Mouse (Mus musculus): ENCODE results near the gene 9830107B12Rik.

DNA sequence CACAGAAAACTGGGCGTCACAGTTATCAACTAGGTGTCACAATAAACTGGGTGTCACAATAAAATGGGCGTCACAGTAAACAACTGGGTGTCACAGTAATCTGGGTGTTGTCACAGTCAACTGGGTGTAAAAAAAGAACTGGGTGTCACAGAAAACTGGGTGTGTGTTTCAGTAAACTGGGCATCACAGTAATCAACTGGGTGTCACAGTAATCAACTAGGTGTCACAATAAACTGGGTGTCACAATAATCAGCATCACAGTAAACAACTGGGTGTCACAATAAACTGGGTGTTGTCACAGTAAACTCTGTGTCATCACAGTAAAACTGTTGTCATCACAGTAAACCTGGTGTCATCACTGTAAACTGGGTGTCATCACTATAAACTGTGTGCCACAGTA is 46.3 kb upstream of the 9830107B12Rik start:
- TF ChIP-seq CTCF (conservative IDR thresholded peaks at IDR 0.05; ENCODE audit: low read length) (no peak), NANOG (IDR thresholded peaks at IDR 0.05; ENCODE audit: borderline replicate concordance, low read length) (no peak), POU5F1 (IDR thresholded peaks at IDR 0.05; ENCODE audit: borderline replicate concordance, low read length) (no peak)
